Mouse (Mus musculus) kidney, embryonic 16.5 days (tissue): ENCODE results near the gene Lpp. TPM values are rescaled to one million over a fixed set of nuclear protein-coding genes. Genes with fewer than 3 reads are reported as not detected.

Source experiments
- ATAC-seq: fragments of 200-750 bp; cut with Nextera tagmentation; 2 replicates; pipeline ENCODE4 v1.8.0; 2017; ENCODE audit warnings: moderate TSS enrichment; ENCODE audit not compliant: low FRiP score, low TSS enrichment
- H3K27ac ChIP-seq: fragments of 300-500 bp; sonication (generic); 2 replicates; pipeline ENCODE4 v1.5.1; 2014; ENCODE audit warnings: low read length
- H3K27me3 ChIP-seq: fragments of 300-500 bp; sonication (generic); 2 replicates; pipeline ENCODE4 v1.6.1; 2014; ENCODE audit warnings: low read length, control low read depth, mixed read lengths; ENCODE audit not compliant: insufficient read depth
- H3K36me3 ChIP-seq: fragments of 300-500 bp; sonication (generic); 2 replicates; pipeline ENCODE4 v1.6.1; 2014; ENCODE audit warnings: low read length, control low read depth, mixed read lengths; ENCODE audit not compliant: insufficient read depth
- H3K4me1 ChIP-seq: fragments of 300-500 bp; sonication (generic); 2 replicates; pipeline ENCODE4 v1.6.1; 2014; ENCODE audit warnings: low read length, control low read depth, mixed read lengths; ENCODE audit not compliant: insufficient read depth
- H3K4me2 ChIP-seq: fragments of 300-500 bp; sonication (generic); replicated peaks from 2 replicates; pipeline ENCODE4 v1.6.1; 2014; ENCODE audit warnings: low read depth, low read length
- H3K4me3 ChIP-seq: fragments of 300-500 bp; sonication (generic); 2 replicates; pipeline ENCODE4 v1.5.1; 2014; ENCODE audit warnings: mild to moderate bottlenecking, low read length
- H3K9ac ChIP-seq: fragments of 300-500 bp; sonication (generic); replicated peaks from 2 replicates; pipeline ENCODE4 v1.6.1; 2014; ENCODE audit warnings: low read length
- H3K9me3 ChIP-seq: fragments of 300-500 bp; sonication (generic); 2 replicates; pipeline ENCODE4 v1.6.1; 2016; ENCODE audit warnings: low read length, control low read depth
- WGBS: fragments of 180-500 bp; shearing (Covaris S2); extraction: QIAGEN DNeasy Blood & Tissue Kit; methylation state at CpG from one replicate; pipeline ENCODE4 v1.1.7; 2014; 5-methylcytosine and 5-hydroxymethylcytosine counted together
- polyA plus RNA-seq: library from polyadenylated mRNA; unstranded; fragments of >200 nt; fragmentation: Nextera tagmentation; extraction: Ambion mirVana; gene quantifications from 2 replicates; pipeline ENCODE4 v1.2.1, GENCODE M21; 2015

The Lpp gene
- polyA plus RNA-seq, 1 experiment from 2014 or later: 54.0 TPM

DNA sequence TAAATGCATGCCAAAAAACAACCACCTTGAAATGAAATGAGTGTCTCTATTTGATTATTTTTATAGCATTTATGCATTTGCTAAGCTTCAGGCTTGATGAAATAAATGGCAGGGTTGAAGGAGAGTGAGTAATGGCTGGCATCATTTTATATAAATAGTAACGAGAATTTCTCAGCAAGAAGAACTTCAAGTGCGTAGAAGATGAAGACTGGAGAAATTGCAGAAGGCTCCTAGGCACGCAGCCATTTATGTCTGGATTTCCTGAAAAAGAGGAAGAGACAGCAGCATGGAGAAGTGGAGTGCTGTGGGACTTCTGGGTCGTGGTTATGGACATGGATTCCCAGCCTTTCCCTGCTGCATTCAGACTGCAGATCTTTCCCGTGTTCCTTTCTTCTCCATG, 259.7 kb downstream of the Lpp start:
- Histone ChIP-seq H3K9ac (no peak overlapping the region), H3K27ac (no peak overlapping the region)

DNA sequence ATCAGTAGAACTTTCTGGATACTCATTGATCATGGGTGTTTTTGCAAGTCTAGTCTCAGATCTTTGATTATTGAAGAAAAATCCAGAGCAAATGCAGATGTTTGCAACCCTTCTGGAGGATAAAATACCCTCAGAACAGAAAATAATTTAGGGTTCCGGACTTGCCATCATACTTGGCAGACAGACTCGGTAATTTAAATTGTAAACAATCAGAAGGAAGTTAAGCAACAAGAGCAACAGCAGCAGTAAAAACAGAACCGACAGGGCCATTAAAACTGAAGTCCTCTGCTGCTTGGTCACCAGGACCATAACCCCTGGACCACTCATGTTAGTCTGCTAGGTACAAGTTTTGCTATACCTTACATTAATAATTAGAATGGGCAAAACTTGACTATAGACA, 261.8 kb downstream of the Lpp start:
- Histone ChIP-seq H3K9ac (no peak overlapping the region), H3K9me3 (no peaks in the 10 kb centered on the region), H3K36me3 (no peaks in the 10 kb centered on the region), H3K27ac (no peak overlapping the region), H3K27me3 (no peaks in the 10 kb centered on the region), H3K4me1 (no peaks in the 10 kb centered on the region), H3K4me3 (no peak overlapping the region), H3K4me2 (no peak overlapping the region)
- WGBS: 54% methylated on average over 3 of the region's 3 CpGs
- ATAC-seq: no peak

More for the DNA sequence above, 259.7 kb downstream of the Lpp start:
- no peak for ATAC-seq
- Histone ChIP-seq H3K4me3 (no peak overlapping the region), H3K4me1 (no peaks in the 10 kb centered on the region), H3K27me3 (no peaks in the 10 kb centered on the region), H3K4me2 (no peak overlapping the region), H3K9me3 (no peaks in the 10 kb centered on the region), H3K36me3 (no peaks in the 10 kb centered on the region)
- 69% methylated on average over 5 of the region's 5 CpGs for whole genome bisulfite sequencing

DNA sequence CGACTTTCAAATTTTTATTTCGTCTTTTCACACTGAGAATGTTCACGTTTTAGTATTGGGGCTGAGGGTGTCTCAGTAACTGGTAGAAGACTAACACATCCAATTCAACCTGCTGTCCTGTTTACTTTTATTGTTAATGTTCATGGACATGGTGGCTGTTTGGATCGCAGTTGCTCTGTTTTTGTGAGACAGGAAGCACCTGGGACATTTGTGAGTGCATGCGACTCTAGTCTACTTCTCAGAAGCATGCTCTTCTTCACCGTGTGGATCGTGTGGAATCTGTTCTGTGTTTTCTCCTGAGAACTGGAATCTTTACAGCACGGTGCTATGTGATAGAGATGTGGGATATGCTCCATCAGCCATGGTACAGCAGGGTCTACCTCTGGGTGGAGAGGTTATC, 262.7 kb downstream of the Lpp start:
- Histone ChIP-seq H3K4me2 (no peak overlapping the region), H3K9ac (no peak overlapping the region), H3K27me3 (no peaks in the 10 kb centered on the region), H3K9me3 (no peaks in the 10 kb centered on the region), H3K4me1 (no peaks in the 10 kb centered on the region), H3K4me3 (no peak overlapping the region), H3K36me3 (no peaks in the 10 kb centered on the region), H3K27ac (no peak overlapping the region)
- WGBS: 92% methylated on average over 8 of the region's 8 CpGs
- no peak for ATAC-seq

GRCm38 (mm10) chr16:24656752-24657151, 263.4 kb downstream of the Lpp start:
- ATAC-seq: no peak
- WGBS: 86% methylated on average over 5 of the region's 5 CpGs
- no peak overlapping the region for H3K4me2 ChIP-seq
- no peak overlapping the region for H3K27ac ChIP-seq
- no peaks in the 10 kb centered on the region for H3K9me3 ChIP-seq
- H3K4me1 ChIP-seq: no peaks in the 10 kb centered on the region
- H3K9ac ChIP-seq: no peak overlapping the region
- no peak overlapping the region for H3K4me3 ChIP-seq
- H3K27me3 ChIP-seq: no peaks in the 10 kb centered on the region
- H3K36me3 ChIP-seq: no peaks in the 10 kb centered on the region

- no peaks in the 10 kb centered on the region for H3K27me3 ChIP-seq
- H3K27ac ChIP-seq: no peak overlapping the region
- no peaks in the 10 kb centered on the region for H3K36me3 ChIP-seq
- no peak for ATAC-seq
- H3K9me3 ChIP-seq: no peaks in the 10 kb centered on the region
- no peak overlapping the region for H3K4me2 ChIP-seq
- H3K9ac ChIP-seq: no peak overlapping the region
- no peaks in the 10 kb centered on the region for H3K4me1 ChIP-seq
- no peak overlapping the region for H3K4me3 ChIP-seq
- 93% methylated on average over 2 of the region's 2 CpGs for WGBS
Observed at GRCm38 (mm10) chr16:24659049-24659448, 265.7 kb downstream of the Lpp start.

DNA sequence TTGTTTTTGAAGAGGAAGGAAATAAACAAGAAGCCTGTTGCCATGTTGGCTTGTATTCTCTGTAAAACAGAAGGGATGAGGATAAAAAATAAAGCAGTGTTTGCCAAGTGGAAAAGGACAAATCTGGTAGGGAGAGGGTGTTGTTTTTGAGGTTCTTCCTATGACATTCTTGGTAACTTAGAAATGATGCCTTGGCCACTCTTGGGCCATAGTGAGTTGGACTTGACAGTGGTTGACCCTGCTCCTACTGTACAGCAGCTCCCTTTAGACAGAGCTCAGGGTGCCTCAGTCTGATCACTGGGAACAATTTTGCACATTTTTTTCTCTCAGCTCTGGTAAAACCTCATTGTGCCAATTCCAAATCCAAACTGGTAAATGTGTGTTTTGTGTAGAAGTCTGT, 270.8 kb downstream of the Lpp start:
- no peaks in the 10 kb centered on the region for H3K27me3 ChIP-seq
- no peak overlapping the region for H3K4me2 ChIP-seq
- no peak for ATAC-seq
- H3K9ac ChIP-seq: no peak overlapping the region
- H3K4me1 ChIP-seq: no peaks in the 10 kb centered on the region
- H3K27ac ChIP-seq: no peak overlapping the region
- H3K4me3 ChIP-seq: no peak overlapping the region
- no peaks in the 10 kb centered on the region for H3K36me3 ChIP-seq
- no peaks in the 10 kb centered on the region for H3K9me3 ChIP-seq

DNA sequence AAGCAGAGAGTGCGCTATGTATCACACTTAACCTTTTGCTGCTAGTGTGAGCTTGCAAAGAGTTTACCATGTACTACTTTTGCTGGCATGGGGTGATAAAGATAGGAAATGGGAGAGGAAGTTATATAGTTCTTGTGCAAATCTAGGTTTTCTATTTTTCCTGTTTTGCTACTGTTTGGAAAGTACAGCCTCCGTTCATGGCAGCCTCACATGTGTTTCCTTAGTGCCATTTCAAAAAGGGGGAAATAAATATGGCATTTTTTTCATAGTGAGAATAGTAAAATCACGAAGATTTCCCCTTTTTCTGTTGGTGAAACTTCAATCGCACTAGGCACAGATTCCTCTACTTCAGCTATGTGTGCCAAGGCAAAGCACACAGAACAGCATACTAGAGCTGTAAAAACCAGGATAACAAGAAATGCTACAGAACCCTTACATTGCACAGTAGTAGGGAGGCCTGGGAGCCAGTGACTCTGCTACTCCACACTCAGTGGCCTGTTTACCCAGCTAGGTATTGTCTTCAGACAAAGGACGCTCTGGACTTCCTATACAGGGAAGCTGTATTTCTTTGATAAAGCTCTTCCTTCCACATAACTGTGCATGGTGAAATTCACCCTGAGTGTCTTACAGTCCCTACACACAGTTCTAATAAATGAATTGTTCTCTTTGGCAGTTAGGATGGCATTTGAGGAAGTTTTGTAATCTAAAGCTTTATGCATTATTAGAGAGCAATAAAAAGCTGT, 276.6 kb downstream of the Lpp start:
- Histone ChIP-seq H3K4me2 (no peak overlapping the region), H3K9ac (no peak overlapping the region), H3K4me3 (no peak overlapping the region), H3K27ac (no peak overlapping the region), H3K27me3 (no peaks in the 10 kb centered on the region), H3K4me1 (no peaks in the 10 kb centered on the region), H3K36me3 (no peaks in the 10 kb centered on the region), H3K9me3 (no peaks in the 10 kb centered on the region)
- WGBS: 85% methylated on average over 5 of the region's 5 CpGs
- ATAC-seq: peak; percentile 42; the same call in 1 of the 2 replicates

DNA sequence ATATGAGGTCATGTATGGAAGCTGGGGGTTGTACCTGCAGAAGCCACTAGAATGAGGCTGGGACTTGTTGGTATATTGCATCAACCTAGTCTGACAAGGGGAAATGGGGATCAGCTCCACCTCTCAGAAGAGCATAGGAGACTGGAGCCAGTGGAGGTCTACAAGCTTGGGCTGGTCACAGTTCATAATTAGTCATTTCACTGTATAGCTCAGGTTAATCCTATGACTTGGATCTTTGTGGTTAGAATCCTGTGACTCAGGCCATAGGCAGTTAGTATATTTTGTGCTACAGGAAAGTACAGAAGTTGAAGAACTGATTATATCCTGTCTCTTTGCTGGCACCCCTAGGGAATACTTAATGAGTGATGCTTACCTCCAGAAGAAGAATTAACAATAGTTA, 285.6 kb downstream of the Lpp start:
- Histone ChIP-seq H3K9ac (no peak overlapping the region), H3K27me3 (no peaks in the 10 kb centered on the region), H3K4me2 (no peak overlapping the region), H3K36me3 (peaks cover 12% of the 10 kb centered on the region; the same call in 1 of the 2 replicates), H3K9me3 (no peaks in the 10 kb centered on the region), H3K4me3 (no peak overlapping the region), H3K27ac (no peak overlapping the region), H3K4me1 (no peaks in the 10 kb centered on the region)
- ATAC-seq: no peak

- no peak for ATAC-seq
- Histone ChIP-seq H3K36me3 (no peaks in the 10 kb centered on the region), H3K27ac (no peak overlapping the region), H3K4me1 (0 out of 2 replicates have a peak, but pooled peaks cover 3% of the 10 kb centered on the region), H3K4me3 (no peak overlapping the region), H3K4me2 (no peak overlapping the region), H3K9me3 (no peaks in the 10 kb centered on the region), H3K27me3 (no peaks in the 10 kb centered on the region), H3K9ac (no peak overlapping the region)
- WGBS: 89% methylated on average over 4 of the region's 4 CpGs
Observed at GRCm38 (mm10) chr16:24695062-24695461, 301.8 kb downstream of the Lpp start.

DNA sequence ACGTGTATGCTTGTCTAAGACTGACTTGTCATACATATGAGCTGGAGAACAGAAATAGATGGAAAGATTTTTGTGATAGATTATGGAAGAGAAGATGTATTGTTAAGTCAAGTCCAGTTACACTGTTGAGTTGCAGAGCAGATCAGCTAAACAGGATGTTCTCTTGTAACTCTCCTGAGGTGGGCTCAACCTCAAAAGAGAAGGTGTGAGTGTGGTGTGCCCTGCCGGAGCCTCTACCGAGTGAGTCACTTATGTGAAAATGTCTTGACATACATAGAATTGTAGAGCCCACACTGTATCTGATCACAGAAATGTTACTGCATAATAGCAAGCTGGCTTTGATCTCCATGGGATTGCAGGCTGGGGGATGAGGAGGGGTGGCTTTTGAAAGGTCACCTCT, 310.9 kb downstream of the Lpp start:
- Histone ChIP-seq H3K4me3 (no peak overlapping the region), H3K36me3 (no peaks in the 10 kb centered on the region), H3K9me3 (no peaks in the 10 kb centered on the region), H3K4me2 (no peak overlapping the region), H3K27ac (no peak overlapping the region), H3K27me3 (no peaks in the 10 kb centered on the region), H3K4me1 (no peaks in the 10 kb centered on the region), H3K9ac (no peak overlapping the region)
- WGBS: 80% methylated on average over 3 of the region's 3 CpGs
- no peak for ATAC-seq
